Mouse (Mus musculus) C2C12 (cell line): ENCODE data around the gene Tubb5.

Experiments
- CTCF ChIP-seq: IDR thresholded peaks from one replicate; pipeline ENCODE4 v1.5.1; 2011; ENCODE audit not compliant: control insufficient read depth, insufficient read depth, insufficient read length
- MAX ChIP-seq: IDR thresholded peaks from one replicate; pipeline ENCODE4 v1.6.1; 2011; ENCODE audit warnings: mild to moderate bottlenecking, control low read depth

GRCm38 (mm10) chr17:35860831-35861197 is 22.7 kb upstream of the Tubb5 start:
- TF ChIP-seq CTCF = no peak
- no peak for TF ChIP-seq MAX
